8 mouse cellular contexts compared by ENCODE assay signal in the genomic region with DNA sequence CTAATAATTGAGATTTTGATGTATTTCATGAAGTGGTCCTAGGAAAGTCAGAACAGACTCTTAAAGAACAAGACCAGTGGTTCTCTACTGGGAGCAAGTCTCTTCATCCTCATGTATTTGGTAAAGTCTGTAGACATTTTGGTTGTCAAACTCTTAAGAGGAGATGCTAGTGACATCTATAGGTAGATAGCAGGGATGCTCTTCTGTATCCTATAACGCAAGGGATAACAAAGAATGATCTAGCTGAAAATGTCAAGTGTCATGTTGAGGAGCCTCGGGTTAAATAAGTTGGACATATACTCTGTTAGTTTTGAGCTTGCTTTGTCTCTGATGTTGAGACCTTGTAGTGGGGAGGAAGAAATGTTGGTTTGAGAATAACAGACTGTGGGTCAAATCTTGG. TPM values are rescaled to one million over a fixed set of nuclear protein-coding genes. Genes with fewer than 3 reads are reported as not detected.
DNase-seq lines count a peak whose midpoint lies in the region; ATAC-seq lines count a peak whose summit lies in the region.

No protein-coding gene starts in this region.

- no peaks in the 10 kb centered on the region for H3K27me3 ChIP-seq in lung, embryonic 15.5 days
- no peaks in the 10 kb centered on the region for H3K27me3 ChIP-seq in intestine, embryonic 15.5 days (replicated peaks)
- no peaks in the 10 kb centered on the region for H3K27me3 ChIP-seq in neural tube, embryonic 13.5 days

- peaks cover 46% of the 10 kb centered on the region for H3K36me3 ChIP-seq in lung, embryonic 15.5 days
- H3K36me3 ChIP-seq in intestine, embryonic 15.5 days = peaks cover 20% of the 10 kb centered on the region; the same call in 1 of the 2 replicates
- H3K36me3 ChIP-seq in neural tube, embryonic 13.5 days = peaks cover 46% of the 10 kb centered on the region

- peak overlapping the region; percentile 90 for H3K4me2 ChIP-seq in lung, embryonic 15.5 days
- peak overlapping the region; percentile 82 for H3K4me2 ChIP-seq in intestine, embryonic 15.5 days (replicated peaks)
- H3K4me2 ChIP-seq in neural tube, embryonic 13.5 days = peak overlapping the region; percentile 96

- peak overlapping the region; percentile 92 for H3K4me3 ChIP-seq in lung, embryonic 15.5 days
- peak overlapping the region; percentile 95 for H3K4me3 ChIP-seq in intestine, embryonic 15.5 days (replicated peaks)
- peak overlapping the region; percentile 86 for H3K4me3 ChIP-seq in neural tube, embryonic 13.5 days

- H3K9me3 ChIP-seq in lung, embryonic 15.5 days = no peaks in the 10 kb centered on the region
- H3K9me3 ChIP-seq in intestine, embryonic 15.5 days = no peaks in the 10 kb centered on the region
- no peaks in the 10 kb centered on the region for H3K9me3 ChIP-seq in neural tube, embryonic 13.5 days

- 8% methylated on average over 2 of the region's 2 CpGs for WGBS in lung, embryonic 15.5 days
- 19% methylated on average over 2 of the region's 2 CpGs for WGBS in intestine, embryonic 15.5 days
- WGBS in neural tube, embryonic 13.5 days = 25% methylated on average over 2 of the region's 2 CpGs

- peak overlapping the region; percentile 99 for H3K9ac ChIP-seq in lung, embryonic 15.5 days
- H3K9ac ChIP-seq in intestine, embryonic 15.5 days = peak overlapping the region; percentile 99
- peak overlapping the region; percentile 99 for H3K9ac ChIP-seq in neural tube, embryonic 13.5 days

- DNase-seq in lung, postnatal 36 days = no peak
- peak; percentile 21 for DNase-seq in c-Kit-positive CD71-positive TER-119-negative erythroid progenitor cells, embryonic 14.5 days (ENCODE audit: low read depth)
- DNase-seq in ovary, adult 18-20 months (ENCODE audit: low spot score) = no peak
- no peak for DNase-seq in cerebellum, adult 8-10 months
- no peak for DNase-seq in testis, postnatal 10 days (ENCODE audit: low spot score)

- H3K27ac ChIP-seq in lung, embryonic 15.5 days = no peak overlapping the region
- H3K27ac ChIP-seq in intestine, embryonic 15.5 days = no peak overlapping the region
- 0 out of 2 replicates have a peak overlapping the region, but pooled peaks have one; percentile 7 for H3K27ac ChIP-seq in neural tube, embryonic 13.5 days (replicated peaks)

- H3K4me1 ChIP-seq in lung, embryonic 15.5 days = peaks cover 37% of the 10 kb centered on the region
- H3K4me1 ChIP-seq in intestine, embryonic 15.5 days (replicated peaks) = peaks cover 30% of the 10 kb centered on the region
- peaks cover 43% of the 10 kb centered on the region for H3K4me1 ChIP-seq in neural tube, embryonic 13.5 days (replicated peaks)

- no peak for ATAC-seq in lung, embryonic 15.5 days (ENCODE audit: borderline replicate concordance, extremely low read depth, low FRiP score, low TSS enrichment)
- ATAC-seq in intestine, embryonic 15.5 days = no peak
- no peak for ATAC-seq in neural tube, embryonic 13.5 days (ENCODE audit: low read depth)

RNA-seq across cellular contexts. Expression of a gene that starts 1.3 kb away (rescaled TPM):
- 107 and 118 TPM in 2 replicates for polyA plus RNA-seq in lung, embryonic 15.5 days (2015; fragmentation: Nextera tagmentation; extraction: Ambion mirVana)
- 110 and 113 TPM in 2 replicates for polyA plus RNA-seq in intestine, embryonic 15.5 days (2015; fragmentation: Nextera tagmentation; extraction: Ambion mirVana)
- polyA plus RNA-seq in neural tube, embryonic 13.5 days (2015; fragmentation: Nextera tagmentation; extraction: Ambion mirVana) = 147 and 170 TPM in 2 replicates

RNA-seq across cellular contexts. Expression of a gene that starts 2.8 kb away (rescaled TPM):
- polyA plus RNA-seq in lung, embryonic 15.5 days (2015; fragmentation: Nextera tagmentation; extraction: Ambion mirVana) = 124 and 128 TPM in 2 replicates
- polyA plus RNA-seq in intestine, embryonic 15.5 days (2015; fragmentation: Nextera tagmentation; extraction: Ambion mirVana) = 125 and 130 TPM in 2 replicates
- polyA plus RNA-seq in neural tube, embryonic 13.5 days (2015; fragmentation: Nextera tagmentation; extraction: Ambion mirVana) = 148 and 151 TPM in 2 replicates

RNA-seq across cellular contexts. Expression of a gene that starts 8.8 kb away (rescaled TPM):
- 29.1 and 32.3 TPM in 2 replicates for polyA plus RNA-seq in lung, embryonic 15.5 days (2015; fragmentation: Nextera tagmentation; extraction: Ambion mirVana)
- 28.1 and 29.4 TPM in 2 replicates for polyA plus RNA-seq in intestine, embryonic 15.5 days (2015; fragmentation: Nextera tagmentation; extraction: Ambion mirVana)
- 49.0 and 52.7 TPM in 2 replicates for polyA plus RNA-seq in neural tube, embryonic 13.5 days (2015; fragmentation: Nextera tagmentation; extraction: Ambion mirVana)

RNA-seq across cellular contexts. Expression of a gene that starts 13.6 kb away (rescaled TPM):
- not detected in 2 replicates for polyA plus RNA-seq in lung, embryonic 15.5 days (2015; fragmentation: Nextera tagmentation; extraction: Ambion mirVana)
- 0.14 and 0.76 TPM in 2 replicates for polyA plus RNA-seq in intestine, embryonic 15.5 days (2015; fragmentation: Nextera tagmentation; extraction: Ambion mirVana)
- not detected in 2 replicates for polyA plus RNA-seq in neural tube, embryonic 13.5 days (2015; fragmentation: Nextera tagmentation; extraction: Ambion mirVana)

RNA-seq across cellular contexts. Expression of a gene that starts 31.9 kb away (rescaled TPM):
- 27.9 and 28.4 TPM in 2 replicates for polyA plus RNA-seq in lung, embryonic 15.5 days (2015; fragmentation: Nextera tagmentation; extraction: Ambion mirVana)
- polyA plus RNA-seq in intestine, embryonic 15.5 days (2015; fragmentation: Nextera tagmentation; extraction: Ambion mirVana) = 25.2 and 27.4 TPM in 2 replicates
- polyA plus RNA-seq in neural tube, embryonic 13.5 days (2015; fragmentation: Nextera tagmentation; extraction: Ambion mirVana) = 48.6 and 50.8 TPM in 2 replicates
